Mouse (Mus musculus): Measurements from ENCODE around the gene Tgm2.

- TF ChIP-seq CTCF (IDR thresholded peaks at IDR 0.05; ENCODE audit: borderline replicate concordance, extremely low read depth, insufficient read depth, insufficient read length) (no peak), POLR2A (IDR thresholded peaks at IDR 0.05; ENCODE audit: borderline replicate concordance, extremely low read depth, insufficient read depth, insufficient read length, poor library complexity, severe bottlenecking) (no peak)
Measured at GRCm38 (mm10) chr2:158105605-158106004, 40.6 kb downstream of the Tgm2 start.

All from brain, embryonic 14.5 days (tissue).